Mouse (Mus musculus) midbrain, embryonic 13.5 days (tissue): ENCODE measurements around the gene Cadm2. TPM values are rescaled to one million over a fixed set of nuclear protein-coding genes. Genes with fewer than 3 reads are reported as not detected.

ENCODE experiments used
- ATAC-seq: fragments of 200-750 bp; cut with Nextera tagmentation; 2 replicates; pipeline ENCODE4 v1.8.0; 2017; ENCODE audit warnings: mild to moderate bottlenecking, moderate TSS enrichment, moderate library complexity
- H3K27ac ChIP-seq: fragments of 300-500 bp; sonication (generic); 2 replicates; pipeline ENCODE4 v1.5.1; 2015; ENCODE audit warnings: inconsistent platforms, mild to moderate bottlenecking, moderate library complexity
- H3K27me3 ChIP-seq: fragments of 300-500 bp; sonication (generic); 2 replicates; pipeline ENCODE4 v1.6.1; 2015; ENCODE audit warnings: mild to moderate bottlenecking, inconsistent platforms
- H3K36me3 ChIP-seq: fragments of 300-500 bp; sonication (generic); 2 replicates; pipeline ENCODE4 v1.6.1; 2015; ENCODE audit warnings: mild to moderate bottlenecking, inconsistent platforms
- H3K4me1 ChIP-seq: fragments of 300-500 bp; sonication (generic); replicated peaks from 2 replicates; pipeline ENCODE4 v1.6.1; 2015; ENCODE audit warnings: inconsistent platforms
- H3K4me2 ChIP-seq: fragments of 300-500 bp; sonication (generic); replicated peaks from 2 replicates; pipeline ENCODE4 v1.6.1; 2015; ENCODE audit warnings: moderate library complexity, mild to moderate bottlenecking, inconsistent platforms
- H3K4me3 ChIP-seq: fragments of 300-500 bp; sonication (generic); replicated peaks from 2 replicates; pipeline ENCODE4 v1.5.1; 2015; ENCODE audit warnings: mild to moderate bottlenecking, inconsistent platforms
- H3K9ac ChIP-seq: fragments of 300-500 bp; sonication (generic); replicated peaks from 2 replicates; pipeline ENCODE4 v1.6.1; 2015; ENCODE audit warnings: mild to moderate bottlenecking, inconsistent platforms
- H3K9me3 ChIP-seq: fragments of 300-500 bp; sonication (generic); 2 replicates; pipeline ENCODE4 v1.6.1; 2016; ENCODE audit warnings: mild to moderate bottlenecking, inconsistent platforms
- WGBS: fragments of 180-500 bp; shearing (Covaris S2); methylation state at CpG from one replicate; pipeline ENCODE4 v1.1.7; 2015; 5-methylcytosine and 5-hydroxymethylcytosine counted together
- polyA plus RNA-seq: library from polyadenylated mRNA; unstranded; fragments of >200 nt; fragmentation: Nextera tagmentation; extraction: Ambion mirVana; gene quantifications from 2 replicates; pipeline ENCODE4 v1.2.1, GENCODE M21; 2015

The Cadm2 gene
- 21.8 and 29.1 TPM in 2 replicates for polyA plus RNA-seq

DNA sequence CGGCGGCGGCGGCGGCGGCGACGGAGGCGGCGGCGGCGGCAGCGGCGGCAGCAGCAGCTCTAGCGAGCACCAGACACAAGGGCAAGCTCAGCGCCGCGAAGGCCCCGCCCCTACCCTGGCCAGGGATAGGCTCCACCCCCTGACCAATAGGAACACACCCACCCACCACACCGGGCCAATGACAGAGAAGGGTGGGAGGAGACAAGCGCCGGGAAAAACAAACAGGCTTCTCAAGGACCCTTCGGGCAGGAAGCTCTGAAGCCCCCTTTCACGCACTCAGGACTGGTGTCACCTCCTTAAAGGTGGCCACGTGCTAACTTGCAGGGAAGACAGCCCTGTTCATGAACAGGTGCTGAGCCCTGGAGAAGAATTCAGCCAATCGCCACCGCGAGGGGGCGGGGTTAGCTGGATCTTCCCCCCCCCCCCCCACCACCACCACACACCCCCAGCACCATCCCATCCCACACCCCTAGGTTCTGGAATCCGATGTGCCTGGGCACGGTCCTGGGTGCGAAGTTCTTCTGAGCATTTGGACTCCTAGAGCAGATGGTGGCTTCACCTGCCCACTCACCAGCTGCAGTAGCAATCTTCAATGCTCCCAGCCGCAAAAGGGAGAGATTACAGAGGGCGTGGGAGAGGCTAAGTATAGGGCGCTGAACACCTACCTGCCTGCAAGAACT lies at the start of gene Cadm2:
Gene Cadm2, minus strand, starts transcription at position 83 of the 680 bp plus-strand sequence.
- Histone ChIP-seq H3K9me3 (no peaks in the 10 kb centered on the region), H3K36me3 (no peaks in the 10 kb centered on the region), H3K27me3 (no peaks in the 10 kb centered on the region), H3K4me1 (peaks cover 12% of the 10 kb centered on the region; the same call in 1 of the 2 replicates), H3K9ac (peak within 1 kb of the TSS; percentile 87), H3K4me2 (peak within 1 kb of the TSS; percentile 69), H3K27ac (peak within 1 kb of the TSS; percentile 94), H3K4me3 (peak within 1 kb of the TSS; percentile 84)
- ATAC-seq, result peak; percentile 98
- WGBS, result 2% methylated on average over 16 of the region's 35 CpGs

DNA sequence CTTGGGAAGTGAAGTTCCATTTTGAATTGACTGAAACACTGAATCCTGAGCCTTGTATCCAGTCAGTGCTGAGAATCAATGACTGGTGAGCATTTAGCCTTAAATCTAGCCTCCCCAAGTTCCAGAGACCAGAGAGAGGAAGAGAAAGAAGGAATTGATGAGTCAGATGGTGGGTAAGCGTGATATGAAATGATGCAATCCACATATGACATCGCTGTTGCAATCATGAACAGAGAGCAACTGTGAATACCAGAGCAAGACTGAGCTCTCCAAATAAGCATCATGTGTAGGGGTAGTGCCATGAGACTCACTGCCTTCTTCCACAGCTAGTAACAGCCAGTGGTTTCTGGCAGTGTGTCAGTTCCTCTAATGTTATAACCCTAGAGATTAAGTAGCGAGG lies 26.2 kb upstream of the Cadm2 start:
- 95% methylated on average over 3 of the region's 3 CpGs for whole genome bisulfite sequencing
- Histone ChIP-seq H3K4me3 (no peak overlapping the region), H3K4me2 (no peak overlapping the region), H3K9ac (no peak overlapping the region), H3K36me3 (no peaks in the 10 kb centered on the region), H3K27ac (no peak overlapping the region), H3K9me3 (no peaks in the 10 kb centered on the region), H3K4me1 (no peaks in the 10 kb centered on the region), H3K27me3 (no peaks in the 10 kb centered on the region)
- ATAC-seq, result no peak

DNA sequence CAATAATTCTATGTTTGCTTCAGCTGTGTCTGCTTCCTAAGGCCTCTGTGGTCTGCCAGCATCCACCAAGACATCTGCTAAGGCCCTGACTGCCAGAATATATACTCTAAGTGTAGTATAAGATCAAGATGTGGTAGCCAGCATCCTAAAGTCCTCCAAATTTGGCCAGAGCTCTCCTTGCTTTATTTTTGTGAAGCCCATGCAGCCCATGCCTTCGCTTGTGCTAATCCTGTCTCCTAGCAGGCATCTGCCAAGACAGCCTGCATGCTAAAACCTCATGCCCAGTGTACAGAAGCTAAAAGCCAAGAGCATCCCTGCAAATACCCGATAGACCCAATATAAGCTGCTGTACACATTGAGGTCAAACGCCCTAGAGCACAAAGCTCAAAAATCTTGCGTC lies 22.9 kb upstream of the Cadm2 start:
- no peak overlapping the region for H3K4me2 ChIP-seq
- 81% methylated on average over 4 of the region's 4 CpGs for WGBS
- H3K27ac ChIP-seq, result no peak overlapping the region
- H3K36me3 ChIP-seq, result no peaks in the 10 kb centered on the region
- H3K4me1 ChIP-seq, result no peaks in the 10 kb centered on the region
- H3K4me3 ChIP-seq, result no peak overlapping the region
- H3K27me3 ChIP-seq, result no peaks in the 10 kb centered on the region
- H3K9ac ChIP-seq, result no peak overlapping the region
- H3K9me3 ChIP-seq, result no peaks in the 10 kb centered on the region
- no peak for ATAC-seq

DNA sequence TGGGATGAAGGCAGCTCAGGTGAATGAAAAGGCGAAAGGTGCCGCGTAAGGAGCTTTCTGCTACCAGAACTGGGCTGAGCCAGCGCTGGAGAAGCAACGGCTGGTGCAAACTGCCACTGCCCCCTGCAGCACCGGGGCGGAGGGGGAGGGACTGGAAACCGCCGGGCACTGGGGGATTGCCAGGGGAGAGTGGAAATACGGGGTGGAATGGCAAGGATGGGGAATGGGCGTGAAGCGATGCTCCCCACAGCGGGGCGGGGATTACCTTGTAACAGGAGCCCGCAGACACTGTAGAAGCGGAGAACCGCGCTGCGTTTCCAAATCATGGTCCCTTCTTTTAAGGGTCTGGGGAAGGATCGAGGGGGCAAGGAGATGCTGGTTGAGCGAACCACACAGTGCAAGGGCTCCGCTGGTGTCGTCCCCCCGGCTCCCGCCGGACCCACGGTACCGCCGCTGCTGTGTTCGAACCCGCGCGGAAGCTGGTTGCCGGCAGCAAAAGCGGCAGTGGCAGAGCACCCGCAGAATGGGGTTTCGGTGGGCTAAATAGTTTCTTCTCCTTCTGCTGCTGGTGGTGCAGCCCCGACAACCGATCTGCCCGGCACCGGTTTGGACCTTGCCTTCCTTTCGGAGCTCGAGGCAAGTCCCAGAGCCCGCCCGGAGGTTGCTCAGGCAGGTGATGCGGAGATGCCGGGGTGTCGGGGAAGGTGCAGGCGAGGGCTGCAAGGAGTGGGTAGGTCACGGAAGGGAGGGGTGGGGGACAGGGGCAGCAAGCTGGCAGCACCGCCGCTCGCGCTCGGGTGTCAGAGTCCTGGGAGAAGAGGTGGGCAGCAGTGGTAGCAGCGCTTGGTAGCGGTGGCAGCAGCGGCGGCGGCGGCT lies 564 bp downstream of the Cadm2 start:
- WGBS, result under 1% methylated on average over 52 of the region's 61 CpGs
- peak overlapping the region; percentile 84 for H3K4me3 ChIP-seq
- peak overlapping the region; percentile 87 for H3K9ac ChIP-seq
- H3K4me2 ChIP-seq, result peak overlapping the region; percentile 69
- H3K27me3 ChIP-seq, result no peaks in the 10 kb centered on the region
- H3K9me3 ChIP-seq, result no peaks in the 10 kb centered on the region
- H3K27ac ChIP-seq, result peak overlapping the region; percentile 94
- H3K4me1 ChIP-seq, result peaks cover 12% of the 10 kb centered on the region; the same call in 1 of the 2 replicates
- no peaks in the 10 kb centered on the region for H3K36me3 ChIP-seq
- peak; percentile 77 for ATAC-seq

DNA sequence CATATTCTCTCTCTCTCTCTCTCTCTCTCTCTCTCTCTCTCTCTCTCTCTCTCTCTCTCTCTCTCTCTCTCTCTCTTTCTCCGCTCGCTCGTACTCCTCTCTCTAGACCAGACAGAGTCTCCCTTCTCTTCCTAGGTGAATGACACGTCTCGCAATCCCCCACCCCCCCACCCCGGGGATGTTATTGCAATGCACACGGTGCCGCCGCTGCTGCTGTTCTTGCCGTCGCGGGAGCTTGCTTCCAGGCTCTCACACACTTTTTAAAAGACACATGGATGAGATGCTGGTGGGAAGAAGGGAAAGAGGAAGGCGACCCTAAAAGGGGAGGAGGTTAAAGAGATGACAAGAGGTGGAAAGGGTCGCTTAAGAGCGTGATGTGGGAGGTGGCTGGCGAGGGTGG lies 1.3 kb downstream of the Cadm2 start:
- Histone ChIP-seq H3K27ac (peak overlapping the region; percentile 94), H3K4me3 (peak overlapping the region; percentile 84), H3K9me3 (no peaks in the 10 kb centered on the region), H3K36me3 (no peaks in the 10 kb centered on the region), H3K9ac (peak overlapping the region; percentile 87), H3K4me2 (peak overlapping the region; percentile 69), H3K27me3 (no peaks in the 10 kb centered on the region), H3K4me1 (peaks cover 12% of the 10 kb centered on the region; the same call in 1 of the 2 replicates)
- ATAC-seq, result no peak
- under 1% methylated on average over 16 of the region's 16 CpGs for WGBS

DNA sequence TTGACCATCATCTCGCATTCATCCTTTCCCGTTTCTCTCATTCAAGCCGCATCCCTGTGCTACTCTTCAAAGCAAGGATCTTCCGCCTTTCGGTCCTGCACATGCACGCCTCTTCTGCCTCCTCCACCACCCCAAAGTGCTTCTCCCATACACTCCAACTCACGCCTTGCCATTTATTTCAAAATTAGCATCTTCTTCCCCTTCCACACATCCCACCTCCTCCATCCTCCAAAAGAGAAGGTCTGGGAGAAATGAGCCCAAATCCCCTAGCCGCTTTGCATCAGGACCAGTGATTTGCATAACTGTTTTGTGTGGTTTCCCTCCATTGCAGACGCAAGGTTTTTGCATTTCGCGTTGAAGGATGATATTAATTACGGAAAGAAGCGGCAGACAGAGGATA lies 1.9 kb downstream of the Cadm2 start:
- H3K4me1 ChIP-seq, result peaks cover 14% of the 10 kb centered on the region
- H3K4me2 ChIP-seq, result peak overlapping the region; percentile 69
- no peaks in the 10 kb centered on the region for H3K27me3 ChIP-seq
- H3K36me3 ChIP-seq, result no peaks in the 10 kb centered on the region
- no peak for ATAC-seq
- peak overlapping the region; percentile 84 for H3K4me3 ChIP-seq
- no peaks in the 10 kb centered on the region for H3K9me3 ChIP-seq
- 4% methylated on average over 13 of the region's 13 CpGs for WGBS
- H3K9ac ChIP-seq, result peak overlapping the region; percentile 87
- H3K27ac ChIP-seq, result peak overlapping the region; percentile 94

DNA sequence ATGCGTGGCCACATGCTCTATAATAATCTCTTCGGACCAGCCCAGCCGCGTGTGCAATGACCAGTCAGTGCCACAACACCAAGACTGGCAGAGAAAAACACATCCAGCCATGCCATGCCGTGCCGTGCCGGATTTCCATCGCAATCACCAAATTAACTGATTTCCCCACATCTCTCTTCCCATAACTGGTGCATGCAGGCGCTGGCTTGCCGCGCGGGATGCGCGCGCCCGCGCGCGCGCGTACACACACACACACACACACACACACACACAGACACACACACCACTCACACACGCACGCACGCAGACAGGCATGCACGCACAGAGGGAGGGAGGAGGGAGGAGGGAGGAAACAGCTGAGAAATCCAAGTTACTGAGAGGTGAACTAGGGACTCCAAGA lies 2.9 kb downstream of the Cadm2 start:
- H3K9ac ChIP-seq, result peak overlapping the region; percentile 66
- no peaks in the 10 kb centered on the region for H3K36me3 ChIP-seq
- no peaks in the 10 kb centered on the region for H3K27me3 ChIP-seq

DNA sequence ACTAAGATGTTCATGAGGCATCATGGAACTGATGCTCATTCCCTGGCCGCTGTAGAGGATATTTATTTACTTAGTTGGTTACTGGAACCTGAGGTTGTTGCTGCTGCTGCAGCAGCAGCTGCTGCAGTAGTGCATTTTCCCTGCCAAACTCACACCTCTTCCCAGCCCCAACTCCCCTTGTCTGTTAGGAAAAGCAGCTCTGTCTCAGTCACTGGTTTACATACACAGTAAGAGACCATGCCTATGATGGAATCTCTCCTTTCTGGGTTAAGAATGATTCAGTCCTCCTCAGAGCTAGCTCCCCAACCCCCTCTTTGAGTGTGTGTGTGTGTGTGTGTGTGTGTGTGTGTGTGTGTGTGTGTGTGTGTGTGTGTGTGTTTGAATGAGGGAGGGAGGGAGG lies 3.5 kb downstream of the Cadm2 start:
- H3K9ac ChIP-seq, result no peak overlapping the region; the same call in 1 of the 2 replicates
- peak overlapping the region; percentile 84 for H3K4me3 ChIP-seq
- H3K27me3 ChIP-seq, result no peaks in the 10 kb centered on the region
- no peaks in the 10 kb centered on the region for H3K9me3 ChIP-seq
- WGBS, result 24% methylated on average over 1 of the region's 1 CpGs
- peaks cover 17% of the 10 kb centered on the region for H3K4me1 ChIP-seq
- no peaks in the 10 kb centered on the region for H3K36me3 ChIP-seq
- ATAC-seq, result no peak
- peak overlapping the region; percentile 69 for H3K4me2 ChIP-seq
- H3K27ac ChIP-seq, result peak overlapping the region; percentile 10; the same call in 1 of the 2 replicates

More for the DNA sequence above, 2.9 kb downstream of the Cadm2 start:
- 1% methylated on average over 25 of the region's 25 CpGs for WGBS
- H3K4me1 ChIP-seq, result peaks cover 17% of the 10 kb centered on the region
- peak; percentile 3; the same call in 1 of the 2 replicates for ATAC-seq
- peak overlapping the region; percentile 69 for H3K4me2 ChIP-seq
- H3K27ac ChIP-seq, result peak overlapping the region; percentile 82
- no peaks in the 10 kb centered on the region for H3K9me3 ChIP-seq
- peak overlapping the region; percentile 84 for H3K4me3 ChIP-seq

DNA sequence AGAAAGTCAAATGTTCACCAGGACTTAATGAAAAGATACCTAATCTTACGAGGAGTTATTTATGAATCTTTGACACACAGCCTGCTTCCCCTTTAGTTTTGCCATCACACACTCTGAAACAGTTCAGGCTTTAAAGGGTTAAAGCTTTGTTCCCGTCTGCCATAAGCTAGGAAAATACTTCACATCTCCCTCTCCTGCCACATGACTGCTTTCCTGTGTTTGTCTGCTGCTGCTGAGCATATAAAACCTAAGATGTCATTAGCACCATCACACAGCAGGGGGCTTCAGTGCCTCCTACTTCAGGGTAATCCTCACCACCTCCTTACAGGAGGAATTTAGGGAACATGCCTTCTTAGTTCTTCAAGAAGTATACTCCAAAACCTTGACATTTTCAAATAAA lies 6.8 kb downstream of the Cadm2 start:
- H3K36me3 ChIP-seq, result no peaks in the 10 kb centered on the region
- no peak overlapping the region for H3K27ac ChIP-seq
- no peaks in the 10 kb centered on the region for H3K9me3 ChIP-seq
- H3K9ac ChIP-seq, result no peak overlapping the region
- no peaks in the 10 kb centered on the region for H3K27me3 ChIP-seq
- 38% methylated on average over 2 of the region's 2 CpGs for WGBS
- H3K4me3 ChIP-seq, result no peak overlapping the region
- no peak for ATAC-seq
- peaks cover 33% of the 10 kb centered on the region for H3K4me1 ChIP-seq
- no peak overlapping the region for H3K4me2 ChIP-seq

DNA sequence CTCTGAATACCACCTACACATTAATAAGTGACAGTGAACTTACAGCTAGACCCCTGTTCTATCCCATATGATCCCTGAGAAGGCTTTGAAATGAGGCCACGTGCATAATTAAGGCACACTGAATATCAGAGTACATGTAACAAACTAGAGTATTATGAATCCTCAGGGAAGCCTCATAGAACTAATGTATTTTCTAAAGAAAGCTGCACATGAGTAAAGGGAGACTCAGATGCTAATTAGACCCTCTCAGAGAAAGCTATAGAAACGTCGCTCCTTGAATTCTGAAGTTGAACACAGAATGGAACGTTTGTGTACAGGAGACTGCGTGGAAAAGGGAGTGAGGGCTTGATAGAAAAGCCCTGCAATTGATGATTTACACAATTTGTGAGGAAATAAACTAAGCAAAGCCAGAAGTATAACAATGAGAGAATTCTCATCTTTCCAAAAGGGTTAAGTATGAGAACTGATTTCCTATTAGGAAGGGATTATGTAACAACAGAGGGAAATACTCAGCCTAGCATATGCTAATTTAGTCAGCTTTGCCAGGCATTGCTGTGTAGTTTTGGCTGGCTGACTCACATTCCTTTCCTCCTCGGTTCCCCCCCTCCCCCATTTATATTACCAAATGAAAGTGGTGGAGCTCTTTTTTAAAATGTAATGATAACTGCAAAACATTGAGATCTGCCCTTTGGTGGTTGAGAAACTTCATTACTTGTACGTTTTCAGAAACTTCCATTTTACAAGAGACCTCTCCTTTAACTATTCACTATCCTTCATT lies 9.6 kb downstream of the Cadm2 start:
- H3K4me2 ChIP-seq, result peak overlapping the region; percentile 41
- H3K4me1 ChIP-seq, result peaks cover 25% of the 10 kb centered on the region
- H3K36me3 ChIP-seq, result no peaks in the 10 kb centered on the region
- no peaks in the 10 kb centered on the region for H3K9me3 ChIP-seq
- H3K4me3 ChIP-seq, result no peak overlapping the region
- H3K27ac ChIP-seq, result peak overlapping the region; percentile 75
- H3K27me3 ChIP-seq, result no peaks in the 10 kb centered on the region
- 10% methylated on average over 7 of the region's 7 CpGs for WGBS
- peak; percentile 86 for ATAC-seq
- no peak overlapping the region for H3K9ac ChIP-seq

DNA sequence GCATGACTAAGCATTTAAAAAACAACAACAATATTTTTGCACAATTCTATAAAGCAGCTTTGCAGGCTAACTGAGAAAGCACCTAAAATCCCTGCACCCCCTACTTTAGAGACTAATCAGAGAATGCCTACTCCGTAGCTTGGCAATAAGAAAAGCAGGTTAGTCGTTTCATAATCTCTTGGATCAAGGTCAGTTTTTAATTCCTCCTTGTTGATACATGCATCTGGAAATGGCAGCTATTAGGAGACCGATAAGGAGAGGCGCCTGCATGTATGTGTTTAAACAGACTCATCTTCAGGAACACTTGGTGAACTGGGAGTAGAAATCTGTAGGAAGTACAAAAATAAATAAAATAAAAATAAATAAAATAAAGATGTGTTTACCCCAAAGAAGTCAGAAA lies 11.6 kb downstream of the Cadm2 start:
- 62% methylated on average over 4 of the region's 4 CpGs for WGBS
- no peak for ATAC-seq
- no peaks in the 10 kb centered on the region for H3K36me3 ChIP-seq
- no peak overlapping the region for H3K27ac ChIP-seq
- H3K27me3 ChIP-seq, result no peaks in the 10 kb centered on the region
- H3K4me3 ChIP-seq, result no peak overlapping the region
- peaks cover 25% of the 10 kb centered on the region for H3K4me1 ChIP-seq
- H3K9ac ChIP-seq, result no peak overlapping the region
- no peak overlapping the region for H3K4me2 ChIP-seq
- H3K9me3 ChIP-seq, result no peaks in the 10 kb centered on the region
